17 mouse cellular contexts compared by ENCODE assay signal in genomic region chr8:123071176-123071575, GRCm38 (mm10). TPM values are rescaled to one million over a fixed set of nuclear protein-coding genes. Genes with fewer than 3 reads are reported as not detected.
A peak's percentile ranks its signal among the peaks of the same experiment; 100 is the strongest.
DNase-seq lines count a peak whose midpoint lies in the region; ATAC-seq lines count a peak whose summit lies in the region.
"Had no signal": no experiment of that assay in that cellular context is flagged by ENCODE, and none has a peak within 500 bp of the region (broad histone marks: within the 10 kb centered on the region; RNA-seq: fewer than 3 reads in every experiment).

No protein-coding gene starts in this region.

- H3K36me3 ChIP-seq in heart, embryonic 13.5 days: peaks cover 73% of the 10 kb centered on the region
- peaks cover 65% of the 10 kb centered on the region for H3K36me3 ChIP-seq in heart, embryonic 12.5 days
- peaks cover 65% of the 10 kb centered on the region for H3K36me3 ChIP-seq in midbrain, embryonic 13.5 days
- H3K36me3 ChIP-seq in midbrain, embryonic 15.5 days (replicated peaks): peaks cover 26% of the 10 kb centered on the region
- peaks cover 12% of the 10 kb centered on the region for H3K36me3 ChIP-seq in forebrain, embryonic 16.5 days (ENCODE audit: control insufficient read depth, insufficient read depth)

- H3K4me3 ChIP-seq in heart, embryonic 13.5 days: no peak overlapping the region
- no peak overlapping the region for H3K4me3 ChIP-seq in heart, embryonic 12.5 days
- H3K4me3 ChIP-seq in midbrain, embryonic 13.5 days (replicated peaks): no peak overlapping the region
- H3K4me3 ChIP-seq in midbrain, embryonic 15.5 days: no peak overlapping the region
- no peak overlapping the region for H3K4me3 ChIP-seq in forebrain, embryonic 16.5 days (replicated peaks; ENCODE audit: low read length)
- H3K4me3 ChIP-seq: embryonic facial prominence, embryonic 15.5 days; forebrain, embryonic 15.5 days; hindbrain, embryonic 15.5 days; left cerebral cortex, adult 2 months; neural tube, embryonic 15.5 days had no signal

- peak; percentile 6 for DNase-seq in brain, adult 2 months (ENCODE audit: low read depth, low spot score)
- DNase-seq in lung, postnatal 4 days: peak; percentile 20 to 51
- DNase-seq: cerebellum, postnatal 36 days; gastrocnemius, postnatal 25 days had no signal

- 39% methylated on average over 4 of the region's 4 CpGs for WGBS in heart, embryonic 13.5 days
- WGBS in heart, embryonic 12.5 days: 52% methylated on average over 4 of the region's 4 CpGs
- 86% methylated on average over 4 of the region's 4 CpGs for WGBS in midbrain, embryonic 13.5 days
- 81% methylated on average over 4 of the region's 4 CpGs for WGBS in midbrain, embryonic 15.5 days
- 77% methylated on average over 4 of the region's 4 CpGs for WGBS in forebrain, embryonic 16.5 days

- 0 out of 2 replicates have a peak overlapping the region, but pooled peaks have one; percentile 15 for H3K9ac ChIP-seq in heart, embryonic 13.5 days
- no peak overlapping the region for H3K9ac ChIP-seq in heart, embryonic 12.5 days
- H3K9ac ChIP-seq in midbrain, embryonic 13.5 days (replicated peaks): 0 out of 2 replicates have a peak overlapping the region, but pooled peaks have one; percentile 5
- no peak overlapping the region for H3K9ac ChIP-seq in midbrain, embryonic 15.5 days
- H3K9ac ChIP-seq in forebrain, embryonic 16.5 days (replicated peaks; ENCODE audit: low read depth, low read length): no peak overlapping the region
- H3K9ac ChIP-seq: embryonic facial prominence, embryonic 15.5 days; forebrain, embryonic 15.5 days; hindbrain, embryonic 15.5 days; liver, embryonic 14.5 days; neural tube, embryonic 15.5 days had no signal

- H3K4me1 ChIP-seq in heart, embryonic 13.5 days: peaks cover 24% of the 10 kb centered on the region
- peaks cover 22% of the 10 kb centered on the region for H3K4me1 ChIP-seq in heart, embryonic 12.5 days (replicated peaks)
- peaks cover 16% of the 10 kb centered on the region for H3K4me1 ChIP-seq in midbrain, embryonic 13.5 days (replicated peaks)
- peaks cover 16% of the 10 kb centered on the region for H3K4me1 ChIP-seq in midbrain, embryonic 15.5 days
- H3K4me1 ChIP-seq in forebrain, embryonic 16.5 days (replicated peaks; ENCODE audit: control insufficient read depth, insufficient read depth, low read length): peaks cover 10% of the 10 kb centered on the region

- H3K9me3 ChIP-seq in heart, embryonic 13.5 days: no peaks in the 10 kb centered on the region
- no peaks in the 10 kb centered on the region for H3K9me3 ChIP-seq in heart, embryonic 12.5 days (replicated peaks)
- no peaks in the 10 kb centered on the region for H3K9me3 ChIP-seq in midbrain, embryonic 13.5 days
- no peaks in the 10 kb centered on the region for H3K9me3 ChIP-seq in midbrain, embryonic 15.5 days
- H3K9me3 ChIP-seq in forebrain, embryonic 16.5 days (ENCODE audit: control insufficient read depth, low read length): no peaks in the 10 kb centered on the region
- H3K9me3 ChIP-seq: embryonic facial prominence, embryonic 15.5 days; forebrain, embryonic 15.5 days; hindbrain, embryonic 15.5 days; neural tube, embryonic 15.5 days had no signal

- H3K27ac ChIP-seq in heart, embryonic 13.5 days (replicated peaks): peak overlapping the region; percentile 31; the same call in 1 of the 2 replicates
- no peak overlapping the region for H3K27ac ChIP-seq in heart, embryonic 12.5 days (ENCODE audit: poor library complexity, severe bottlenecking)
- no peak overlapping the region for H3K27ac ChIP-seq in midbrain, embryonic 13.5 days
- no peak overlapping the region for H3K27ac ChIP-seq in midbrain, embryonic 15.5 days
- no peak overlapping the region for H3K27ac ChIP-seq in forebrain, embryonic 16.5 days (ENCODE audit: low read length)
- H3K27ac ChIP-seq: embryonic facial prominence, embryonic 15.5 days; forebrain, embryonic 15.5 days; hindbrain, embryonic 15.5 days; kidney, postnatal 0 days; left cerebral cortex, adult 2 months; liver, embryonic 14.5 days; neural tube, embryonic 15.5 days had no signal

- H3K4me2 ChIP-seq in heart, embryonic 13.5 days: no peak overlapping the region
- no peak overlapping the region for H3K4me2 ChIP-seq in heart, embryonic 12.5 days
- H3K4me2 ChIP-seq in midbrain, embryonic 13.5 days (replicated peaks): no peak overlapping the region
- H3K4me2 ChIP-seq in midbrain, embryonic 15.5 days: no peak overlapping the region
- no peak overlapping the region for H3K4me2 ChIP-seq in forebrain, embryonic 16.5 days (ENCODE audit: low read length)
- H3K4me2 ChIP-seq: embryonic facial prominence, embryonic 15.5 days; forebrain, embryonic 15.5 days; hindbrain, embryonic 15.5 days; neural tube, embryonic 15.5 days had no signal

- no peaks in the 10 kb centered on the region for H3K27me3 ChIP-seq in heart, embryonic 13.5 days (replicated peaks)
- no peaks in the 10 kb centered on the region for H3K27me3 ChIP-seq in heart, embryonic 12.5 days (replicated peaks)
- no peaks in the 10 kb centered on the region for H3K27me3 ChIP-seq in midbrain, embryonic 13.5 days
- H3K27me3 ChIP-seq in midbrain, embryonic 15.5 days (replicated peaks): no peaks in the 10 kb centered on the region
- no peaks in the 10 kb centered on the region for H3K27me3 ChIP-seq in forebrain, embryonic 16.5 days (replicated peaks; ENCODE audit: control insufficient read depth, insufficient read depth, low read length)
- H3K27me3 ChIP-seq: CH12.LX; embryonic facial prominence, embryonic 15.5 days; forebrain, embryonic 15.5 days; hindbrain, embryonic 15.5 days; neural tube, embryonic 15.5 days had no signal

- no peak; the same call in 1 of the 2 replicates for ATAC-seq in heart, embryonic 13.5 days (ENCODE audit: extremely low read depth, insufficient number of reproducible peaks, low FRiP score, low TSS enrichment)
- no peak for ATAC-seq in heart, embryonic 12.5 days (ENCODE audit: insufficient number of reproducible peaks, low FRiP score)
- no peak for ATAC-seq in midbrain, embryonic 13.5 days
- no peak for ATAC-seq in midbrain, embryonic 15.5 days (replicated peaks)
- ATAC-seq in forebrain, embryonic 16.5 days: no peak
- ATAC-seq: forebrain, embryonic 15.5 days had no signal

RNA-seq across cellular contexts. Expression of gene Spg7, which starts 8.4 kb away (rescaled TPM):
- 62.2 and 62.7 TPM in 2 replicates for polyA plus RNA-seq in heart, embryonic 13.5 days (2015; fragmentation: Nextera tagmentation; extraction: Ambion mirVana)
- polyA plus RNA-seq in heart, embryonic 12.5 days (2016; fragmentation: Nextera tagmentation; extraction: Ambion mirVana): 77.3 and 79.9 TPM in 2 replicates
- 52.0 and 52.2 TPM in 2 replicates for polyA plus RNA-seq in midbrain, embryonic 13.5 days (2015; fragmentation: Nextera tagmentation; extraction: Ambion mirVana)
- 48.7 and 49.0 TPM in 2 replicates for polyA plus RNA-seq in midbrain, embryonic 15.5 days (2015; fragmentation: Nextera tagmentation; extraction: Ambion mirVana)
- polyA plus RNA-seq in forebrain, embryonic 16.5 days (2015; fragmentation: Nextera tagmentation; extraction: Ambion mirVana): 45.3 and 51.8 TPM in 2 replicates

RNA-seq across cellular contexts. Expression of gene Ankrd11, which starts 29.1 kb away (rescaled TPM):
- polyA plus RNA-seq in heart, embryonic 13.5 days (2015; fragmentation: Nextera tagmentation; extraction: Ambion mirVana): 18.8 and 20.3 TPM in 2 replicates
- polyA plus RNA-seq in heart, embryonic 12.5 days (2016; fragmentation: Nextera tagmentation; extraction: Ambion mirVana): 62.4 and 64.8 TPM in 2 replicates
- 32.3 and 34.4 TPM in 2 replicates for polyA plus RNA-seq in midbrain, embryonic 13.5 days (2015; fragmentation: Nextera tagmentation; extraction: Ambion mirVana)
- 69.4 and 71.7 TPM in 2 replicates for polyA plus RNA-seq in midbrain, embryonic 15.5 days (2015; fragmentation: Nextera tagmentation; extraction: Ambion mirVana)
- 30.3 and 33.6 TPM in 2 replicates for polyA plus RNA-seq in forebrain, embryonic 16.5 days (2015; fragmentation: Nextera tagmentation; extraction: Ambion mirVana)

RNA-seq across cellular contexts. Expression of gene Rpl13, which starts 31.0 kb away (rescaled TPM):
- polyA plus RNA-seq in heart, embryonic 13.5 days (2015; fragmentation: Nextera tagmentation; extraction: Ambion mirVana): 938 and 957 TPM in 2 replicates
- 1,041 and 1,045 TPM in 2 replicates for polyA plus RNA-seq in heart, embryonic 12.5 days (2016; fragmentation: Nextera tagmentation; extraction: Ambion mirVana)
- 776 and 798 TPM in 2 replicates for polyA plus RNA-seq in midbrain, embryonic 13.5 days (2015; fragmentation: Nextera tagmentation; extraction: Ambion mirVana)
- 632 and 634 TPM in 2 replicates for polyA plus RNA-seq in midbrain, embryonic 15.5 days (2015; fragmentation: Nextera tagmentation; extraction: Ambion mirVana)
- 777 and 810 TPM in 2 replicates for polyA plus RNA-seq in forebrain, embryonic 16.5 days (2015; fragmentation: Nextera tagmentation; extraction: Ambion mirVana)

RNA-seq across cellular contexts. Expression of gene Cpne7, which starts 46.0 kb away (rescaled TPM):
- polyA plus RNA-seq in heart, embryonic 13.5 days (2015; fragmentation: Nextera tagmentation; extraction: Ambion mirVana): 0.19 and 0.24 TPM in 2 replicates
- 0.18 and 0.24 TPM in 2 replicates for polyA plus RNA-seq in heart, embryonic 12.5 days (2016; fragmentation: Nextera tagmentation; extraction: Ambion mirVana)
- 1.6 and 1.9 TPM in 2 replicates for polyA plus RNA-seq in midbrain, embryonic 13.5 days (2015; fragmentation: Nextera tagmentation; extraction: Ambion mirVana)
- 8.1 TPM in 2 replicates for polyA plus RNA-seq in midbrain, embryonic 15.5 days (2015; fragmentation: Nextera tagmentation; extraction: Ambion mirVana)
- polyA plus RNA-seq in forebrain, embryonic 16.5 days (2015; fragmentation: Nextera tagmentation; extraction: Ambion mirVana): 2.8 and 7.3 TPM in 2 replicates

Comparison
In these comparisons a context has a peak if more than half of its experiments do, and no peak if none do; other contexts are left out.
1. H3K9ac ChIP-seq: peak in heart, embryonic 13.5 days (single experiment) and midbrain, embryonic 13.5 days (single experiment); none in heart, embryonic 12.5 days (single experiment), midbrain, embryonic 15.5 days (single experiment) and forebrain, embryonic 16.5 days (single experiment).